Mouse (Mus musculus): ENCODE data around the gene Klrg2.
A peak's percentile ranks its signal among the peaks of the same experiment; 100 is the strongest.
"Not testable (repeated sequence)": the region's sequence is repeated elsewhere in the genome, so short reads cannot be mapped to it uniquely, and the experiment has no call there.

Gene Klrg2

GRCm38 (mm10) chr6:38636852-38637618 lies at the start of gene Klrg2:
Gene Klrg2, minus strand, starts transcription at chr6:38637242.
- DNase-seq, result peak; percentile 82

- no peak for DNase-seq
Measured at GRCm38 (mm10) chr6:38682532-38682931, 45.5 kb upstream of the Klrg2 start.

- no peak for DNase-seq
Measured at GRCm38 (mm10) chr6:38677629-38678028, 40.6 kb upstream of the Klrg2 start.

- DNase-seq, result no peak
Measured at GRCm38 (mm10) chr6:38676723-38677122, 39.7 kb upstream of the Klrg2 start.

- DNase-seq, result no peak
Measured at GRCm38 (mm10) chr6:38676217-38676616, 39.2 kb upstream of the Klrg2 start.

GRCm38 (mm10) chr6:38672011-38672410 lies 35.0 kb upstream of the Klrg2 start:
- no peak for DNase-seq

- no peak for DNase-seq
Measured at GRCm38 (mm10) chr6:38671270-38671669, 34.2 kb upstream of the Klrg2 start.

- DNase-seq, result not testable (repeated sequence)
Measured at GRCm38 (mm10) chr6:38670488-38670887, 33.4 kb upstream of the Klrg2 start.

GRCm38 (mm10) chr6:38669580-38669979 lies 32.5 kb upstream of the Klrg2 start:
- no peak for DNase-seq

GRCm38 (mm10) chr6:38662714-38663615 lies 25.9 kb upstream of the Klrg2 start, which contains the start of gene Clec2l:
Gene Clec2l, plus strand, starts transcription at chr6:38663069.
- DNase-seq, result peak; percentile 46

GRCm38 (mm10) chr6:38661626-38662025 lies 24.6 kb upstream of the Klrg2 start:
- DNase-seq, result no peak

- DNase-seq, result peak; percentile 85
Measured at GRCm38 (mm10) chr6:38650263-38650937, 13.4 kb upstream of the Klrg2 start.

- DNase-seq, result peak; percentile 27
Measured at GRCm38 (mm10) chr6:38649545-38649944, 12.5 kb upstream of the Klrg2 start.

- no peak for DNase-seq
Measured at GRCm38 (mm10) chr6:38643039-38643438, 6.0 kb upstream of the Klrg2 start.

GRCm38 (mm10) chr6:38642593-38642992 lies 5.6 kb upstream of the Klrg2 start:
- DNase-seq, result no peak

GRCm38 (mm10) chr6:38641645-38642044 lies 4.6 kb upstream of the Klrg2 start:
- no peak for DNase-seq

- DNase-seq, result no peak
Measured at GRCm38 (mm10) chr6:38641228-38641627, 4.2 kb upstream of the Klrg2 start.

- DNase-seq, result peak; percentile 15
Measured at GRCm38 (mm10) chr6:38640401-38640800, 3.4 kb upstream of the Klrg2 start.

- peak; percentile 61 for DNase-seq
Measured at GRCm38 (mm10) chr6:38635941-38636851, 846 bp downstream of the Klrg2 start.

- no peak for DNase-seq
Measured at GRCm38 (mm10) chr6:38634461-38634860, 2.6 kb downstream of the Klrg2 start.

GRCm38 (mm10) chr6:38632826-38633225 lies 4.2 kb downstream of the Klrg2 start:
- no peak for DNase-seq

- no peak for DNase-seq
Measured at GRCm38 (mm10) chr6:38629556-38629955, 7.5 kb downstream of the Klrg2 start.

Data from lung, postnatal 10 days (tissue).